Mouse (Mus musculus): ENCODE measurements around the gene Sorcs1. TPM values are rescaled to one million over a fixed set of nuclear protein-coding genes. Genes with fewer than 3 reads are reported as not detected.
A peak's percentile ranks its signal among the peaks of the same experiment; 100 is the strongest.

The Sorcs1 gene
- total RNA-seq, 1 experiment from 2014 or later, result 0.96 TPM

DNA sequence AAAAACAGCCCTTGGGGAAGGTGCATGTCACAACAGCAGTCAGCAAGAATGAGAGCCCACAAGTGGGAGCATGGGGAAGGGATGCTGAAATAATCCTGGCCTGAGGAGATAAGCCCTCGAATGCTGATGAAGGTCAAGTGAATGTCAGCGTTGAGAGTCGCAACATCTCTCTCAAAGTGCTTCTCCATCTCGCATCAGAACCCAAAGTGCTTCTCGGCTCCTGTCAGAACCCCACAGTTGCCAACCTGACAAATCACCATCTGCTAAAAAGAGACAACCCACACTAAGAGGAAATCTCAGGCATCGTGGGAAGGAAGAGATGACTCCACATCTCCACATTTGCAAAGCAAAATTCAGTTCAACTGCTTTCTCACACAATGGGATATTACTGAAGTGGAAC is 119.7 kb downstream of the Sorcs1 start:
- no peak for DNase-seq

DNA sequence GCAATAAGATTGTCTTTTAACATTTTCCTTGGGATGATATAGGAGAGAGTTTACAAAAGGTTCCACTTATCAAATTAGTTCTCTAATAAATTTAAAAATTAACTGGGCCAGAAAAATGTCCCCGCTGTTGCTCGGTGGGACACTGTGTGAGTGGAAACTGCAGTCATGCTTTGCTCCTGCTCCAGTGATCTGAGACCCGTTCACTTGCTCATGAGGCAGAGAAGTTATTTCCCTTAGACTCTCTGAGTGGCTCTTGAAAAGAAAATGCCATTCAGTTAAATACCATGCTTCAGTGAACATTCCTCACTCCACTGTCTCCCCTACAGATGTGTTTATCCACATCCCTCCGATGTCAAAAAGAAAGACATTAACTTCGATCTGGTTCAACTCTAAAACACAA is 144.4 kb downstream of the Sorcs1 start:
- no peak for DNase-seq

DNA sequence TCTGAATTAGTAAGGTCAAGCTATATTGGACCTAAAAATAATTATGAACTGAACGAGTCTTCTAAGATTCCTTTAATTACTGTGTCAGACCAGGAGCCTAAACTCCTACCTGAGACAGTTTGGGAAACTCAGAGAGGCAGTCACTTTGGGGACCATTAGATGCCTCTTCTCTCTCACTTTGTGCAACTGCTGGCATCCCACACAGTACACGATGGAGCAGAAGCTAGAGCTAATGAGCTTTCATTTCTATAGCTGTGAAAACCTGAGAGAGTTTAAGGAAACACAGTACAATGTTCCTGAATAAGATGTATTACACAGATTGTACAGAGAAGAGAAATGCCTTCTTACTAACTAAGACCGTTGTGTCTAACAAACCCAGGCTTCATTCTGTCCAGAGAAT is 150.6 kb downstream of the Sorcs1 start:
- DNase-seq, result no peak

DNA sequence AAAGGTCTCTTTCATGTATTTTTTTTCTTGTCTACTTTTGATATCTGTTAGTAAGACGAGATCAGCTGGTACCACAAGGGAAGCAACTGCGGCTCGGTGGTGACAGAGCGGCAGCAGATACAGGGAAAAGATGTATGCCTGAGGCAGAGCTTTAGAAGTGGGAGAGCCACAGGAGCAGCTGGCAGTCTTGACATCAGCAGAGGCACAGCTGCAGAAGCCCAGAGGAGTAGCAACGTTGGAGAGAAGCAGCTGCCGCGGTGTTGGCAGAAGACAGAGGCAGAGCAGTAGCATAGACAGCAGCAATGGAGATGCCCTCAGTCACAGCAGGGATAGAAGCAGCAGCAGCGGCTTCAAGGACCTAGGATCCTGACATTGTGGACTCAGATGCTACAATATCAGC is 152.4 kb downstream of the Sorcs1 start:
- DNase-seq, result no peak

DNA sequence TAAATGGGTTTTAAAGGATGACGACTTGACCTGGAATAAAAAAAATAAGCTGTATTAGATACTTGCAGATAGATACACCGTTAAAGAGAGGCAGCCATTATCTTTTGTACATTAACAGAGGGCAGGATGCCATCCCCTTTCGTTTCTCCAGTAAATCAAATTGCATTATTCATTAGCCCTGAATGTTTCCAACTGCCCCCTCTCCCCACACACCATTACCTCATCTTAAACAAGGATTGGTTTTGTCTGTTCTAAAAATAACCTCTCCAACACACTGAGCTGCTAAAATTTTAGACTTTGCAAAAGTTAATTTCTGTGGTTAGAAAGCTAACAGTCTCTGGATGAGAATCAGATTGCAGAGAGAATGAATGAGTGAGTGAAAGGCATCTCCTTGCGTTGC is 156.5 kb downstream of the Sorcs1 start:
- no peak for DNase-seq

DNA sequence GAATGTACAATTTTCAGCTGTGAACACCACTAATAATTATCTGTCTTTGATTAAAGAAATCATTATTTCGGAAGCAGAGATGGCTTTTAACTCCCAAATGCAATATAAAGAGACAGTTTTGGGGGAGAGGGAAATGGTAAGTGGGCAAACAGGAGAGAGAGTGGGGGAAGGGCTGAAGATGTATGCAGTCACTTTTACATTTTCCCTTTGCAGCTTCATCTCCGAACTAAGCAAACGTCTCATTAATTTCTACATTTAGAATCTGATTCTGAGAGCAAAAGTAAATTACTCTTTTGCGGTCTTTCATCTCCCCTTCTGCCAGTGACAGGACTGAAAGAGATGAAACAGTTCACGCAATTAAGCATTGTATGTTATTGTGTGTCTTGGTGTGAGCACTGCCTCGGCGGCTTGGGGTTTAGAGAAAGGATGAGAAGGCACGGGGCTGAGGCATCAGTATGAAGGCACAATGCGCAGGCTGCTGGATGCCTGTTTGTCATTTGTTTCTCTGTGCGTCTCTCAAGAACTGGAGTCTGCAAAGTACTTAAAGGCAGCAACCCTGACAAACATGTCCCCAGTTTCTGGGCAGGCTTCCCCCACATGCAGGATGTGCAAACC is 163.3 kb downstream of the Sorcs1 start:
- no peak for DNase-seq

DNA sequence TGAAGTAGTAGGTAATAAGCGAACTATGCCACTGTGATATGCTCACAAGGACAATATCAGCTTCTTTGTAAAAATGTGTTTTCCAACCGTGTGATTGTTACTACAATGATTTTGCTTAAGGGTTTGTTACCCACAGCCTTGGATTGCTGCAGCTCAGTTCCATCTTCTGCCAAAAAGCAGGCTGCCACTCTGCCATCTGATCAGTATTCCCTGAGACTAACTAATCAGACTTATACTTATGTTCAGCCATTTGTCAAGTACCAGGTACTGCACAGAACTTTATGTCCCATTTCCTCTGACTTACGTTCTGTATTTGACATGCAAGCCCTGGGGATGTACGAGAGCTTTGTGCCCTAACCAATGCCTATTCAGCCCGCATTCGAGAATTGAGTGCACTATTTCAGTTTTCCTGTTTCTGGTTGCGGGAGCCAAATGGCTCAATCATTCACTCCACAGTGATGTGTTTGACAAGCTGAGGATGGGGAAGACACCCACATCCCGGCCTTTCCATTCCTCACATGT is 164.1 kb downstream of the Sorcs1 start:
- DNase-seq, result no peak

DNA sequence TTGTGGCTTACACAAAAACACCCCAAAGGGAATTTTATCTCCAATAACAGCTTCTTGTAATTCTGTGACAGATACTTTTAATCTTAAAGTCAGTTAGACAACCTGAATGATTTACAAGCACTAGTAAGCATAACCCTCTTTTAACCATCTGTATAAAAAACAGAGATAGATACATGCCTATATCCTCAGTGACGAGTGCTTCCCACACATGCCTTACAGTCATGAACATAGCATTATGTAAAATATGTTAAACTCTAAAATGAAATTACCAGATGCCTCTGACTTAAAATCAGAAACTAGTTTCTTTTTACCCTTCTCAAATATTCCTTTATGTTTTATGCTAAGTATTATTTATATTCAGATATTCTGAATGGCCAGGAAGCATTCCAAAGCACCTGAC is 175.6 kb downstream of the Sorcs1 start:
- no peak for DNase-seq

DNA sequence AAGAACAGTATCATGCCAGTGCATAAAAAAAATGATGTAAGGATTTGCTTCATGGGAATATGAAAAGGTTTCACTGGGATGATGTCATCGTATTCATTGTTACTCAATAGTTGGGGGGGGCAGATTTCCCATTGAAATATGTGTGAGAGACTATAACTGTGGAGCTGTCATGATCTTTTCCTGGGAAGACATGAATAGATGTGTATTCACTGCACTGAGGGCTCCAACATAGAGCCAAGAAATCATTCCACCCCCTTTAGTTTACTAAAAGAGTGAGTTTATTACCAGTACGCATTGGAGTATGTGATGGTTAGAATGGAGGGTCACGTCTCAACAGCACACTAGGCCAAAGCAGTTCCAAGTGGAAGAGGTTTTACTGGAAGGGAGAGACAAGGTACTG is 187.3 kb downstream of the Sorcs1 start:
- no peak for DNase-seq

DNA sequence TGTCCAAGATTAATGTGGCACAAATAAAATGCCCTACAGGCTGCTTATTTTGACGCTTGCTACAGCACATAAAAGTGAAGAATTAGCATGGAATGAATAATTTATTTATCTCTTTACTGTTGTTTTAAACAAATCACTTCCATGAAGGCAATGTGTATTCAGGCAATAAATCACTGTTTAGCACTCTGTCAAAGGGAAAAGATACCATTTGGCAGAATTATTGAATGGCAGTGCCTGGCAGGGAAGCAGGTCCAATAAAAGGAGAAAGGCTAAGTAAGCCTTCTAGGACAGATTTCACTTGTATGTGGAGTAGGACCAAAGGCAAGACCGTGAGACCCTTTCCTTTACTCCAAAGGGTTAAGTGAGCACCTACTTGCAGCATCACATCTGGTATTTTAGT is 187.7 kb downstream of the Sorcs1 start:
- no peak for DNase-seq

DNA sequence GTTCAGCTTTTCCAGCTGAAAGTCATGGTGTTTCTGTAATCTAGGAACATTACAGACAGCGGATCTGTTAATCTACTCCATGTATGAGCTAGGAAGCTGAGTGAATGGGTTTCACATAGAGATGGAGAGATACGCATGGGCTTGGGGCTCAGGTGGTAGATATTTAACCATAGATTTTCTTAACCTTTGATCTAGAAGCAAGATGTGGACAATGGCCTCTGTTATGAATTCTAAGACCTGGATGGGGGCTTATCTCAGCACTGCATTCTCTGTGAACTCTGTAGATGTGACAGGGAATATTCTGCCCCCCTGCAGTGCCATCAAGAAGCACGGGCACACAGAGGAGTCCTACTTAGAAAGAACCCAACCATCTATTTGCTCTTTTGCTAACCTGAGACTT is 188.7 kb downstream of the Sorcs1 start:
- DNase-seq, result no peak

DNA sequence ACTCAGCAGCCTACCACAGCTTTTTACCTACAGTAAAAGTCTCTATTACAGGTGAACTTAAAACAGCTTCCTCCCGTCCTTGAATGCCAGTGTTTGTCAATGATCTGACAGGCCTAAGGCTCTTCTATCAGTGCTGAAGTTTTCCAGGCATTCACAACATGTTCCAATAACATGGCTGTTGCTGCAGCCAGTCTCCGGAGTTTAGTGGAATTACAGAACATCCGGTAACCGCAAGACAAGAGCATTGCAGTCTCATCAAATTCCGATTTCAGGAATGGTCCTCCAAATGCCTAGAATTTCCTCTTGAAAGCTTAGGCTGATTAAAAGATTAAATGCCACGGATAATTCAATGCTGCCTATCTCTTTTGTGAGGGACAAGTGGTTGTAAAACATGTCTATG is 190.0 kb downstream of the Sorcs1 start:
- no peak for DNase-seq

DNA sequence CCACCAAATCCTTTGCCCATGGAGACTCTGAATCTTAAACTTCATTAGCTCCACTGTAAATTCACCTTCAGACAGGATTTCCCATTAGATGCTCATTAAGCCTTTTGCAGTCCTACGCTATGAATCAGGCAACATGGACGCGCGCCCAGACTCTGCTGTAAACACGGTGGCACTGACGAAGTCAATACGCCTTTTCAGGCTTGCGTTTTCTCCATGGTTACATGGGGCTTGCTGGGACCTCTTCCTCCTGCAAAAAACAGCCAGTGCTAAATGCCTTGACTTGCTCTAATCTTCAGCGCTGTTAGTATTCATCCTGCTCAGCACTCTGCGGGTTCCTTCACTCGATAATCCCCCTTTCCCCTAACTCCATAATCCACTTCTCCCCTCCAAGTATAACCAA is 190.7 kb downstream of the Sorcs1 start:
- no peak for DNase-seq

DNA sequence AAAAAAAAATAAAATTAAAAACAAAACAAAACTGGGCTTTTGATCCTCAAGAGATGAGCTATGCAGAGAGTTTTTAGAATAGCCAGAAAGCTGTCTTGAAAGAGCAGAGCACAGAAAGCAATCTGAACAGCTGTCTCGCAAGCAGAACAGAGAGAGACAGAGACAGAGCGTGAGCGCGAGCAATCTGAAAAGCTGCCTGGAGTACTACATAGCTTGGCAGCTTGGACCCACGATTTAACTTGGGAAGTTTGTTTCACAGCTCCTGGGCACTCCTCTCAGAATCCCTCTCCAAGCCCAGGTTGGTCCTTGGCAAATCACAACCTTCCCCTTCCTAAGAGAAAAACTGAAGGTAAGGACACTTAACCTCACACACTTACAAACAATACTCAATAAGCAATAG is 192.1 kb downstream of the Sorcs1 start:
- no peak for DNase-seq

DNA sequence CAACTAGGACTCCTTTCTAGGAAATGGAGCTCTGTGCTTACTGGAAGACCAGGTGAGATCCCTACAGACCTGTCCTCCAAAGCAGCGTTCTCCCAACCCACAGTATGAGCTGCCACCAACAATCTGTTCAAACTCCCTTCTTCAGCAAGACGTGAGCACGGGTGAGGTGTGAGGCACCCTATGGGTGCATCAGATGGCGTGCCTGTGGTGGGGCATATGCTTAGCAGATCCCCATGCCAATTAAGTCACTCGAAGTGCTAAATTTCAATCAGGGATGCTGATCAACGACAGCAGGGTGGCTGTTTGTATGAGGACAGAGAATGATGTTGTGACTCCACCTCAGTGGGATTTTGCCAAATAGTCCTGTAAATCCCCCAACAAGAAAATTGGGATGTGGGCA is 201.7 kb downstream of the Sorcs1 start:
- no peak for DNase-seq

DNA sequence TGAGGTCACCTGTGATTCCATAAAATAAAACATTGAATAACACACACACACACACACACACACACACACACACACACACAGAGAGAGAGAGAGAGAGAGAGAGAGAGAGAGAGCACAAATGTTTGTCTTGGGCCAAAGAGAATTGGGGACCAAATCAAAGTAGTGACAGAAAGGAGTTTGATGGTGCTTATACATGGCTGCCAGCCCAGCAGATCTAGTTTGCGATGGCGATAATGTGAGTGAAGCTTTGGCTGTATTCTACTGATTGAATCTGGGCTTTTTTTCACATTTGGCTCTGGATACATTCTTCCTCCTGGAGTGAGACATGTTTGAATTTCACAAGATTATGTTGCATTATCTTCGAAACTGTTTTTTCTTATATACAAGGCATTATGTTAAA is 209.9 kb downstream of the Sorcs1 start:
- no peak for DNase-seq

DNA sequence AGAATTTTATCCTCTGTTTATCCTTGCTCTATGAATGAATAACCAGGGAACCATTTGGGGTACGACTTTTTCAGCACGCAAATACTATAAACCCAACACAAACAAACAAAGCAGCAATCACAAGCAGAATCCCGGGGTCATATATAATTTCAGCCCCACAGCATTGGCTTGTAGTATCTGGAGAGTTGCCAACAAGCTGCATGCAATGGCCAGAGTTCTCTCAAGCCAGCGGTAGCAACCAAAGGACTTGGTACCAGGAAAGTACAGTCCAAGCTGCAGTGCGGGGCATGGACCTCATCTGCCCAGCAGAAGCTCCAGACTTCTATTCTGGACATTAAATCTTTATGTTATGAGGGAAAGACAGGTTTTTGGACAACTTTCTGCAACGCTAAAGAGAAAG is 213.6 kb downstream of the Sorcs1 start:
- DNase-seq, result no peak

DNA sequence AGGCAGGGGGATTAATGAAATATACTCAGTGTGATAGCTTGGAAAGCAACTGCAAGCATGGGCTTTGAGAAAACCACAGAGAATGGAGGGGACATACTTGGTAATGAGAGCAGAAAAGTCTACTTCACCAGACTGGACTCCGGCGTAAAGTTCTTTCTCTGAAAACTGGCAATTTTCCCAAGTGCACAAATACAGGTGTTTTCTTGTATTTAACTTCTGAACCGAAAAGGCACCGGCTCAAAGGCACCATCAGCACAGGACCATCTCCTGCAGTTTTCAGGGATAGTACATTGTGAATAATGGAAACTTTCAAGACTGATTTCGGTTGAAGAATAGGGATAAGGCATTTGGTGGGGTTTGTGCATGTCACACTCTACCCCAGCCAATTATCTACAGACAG is 219.9 kb downstream of the Sorcs1 start:
- no peak for DNase-seq

DNA sequence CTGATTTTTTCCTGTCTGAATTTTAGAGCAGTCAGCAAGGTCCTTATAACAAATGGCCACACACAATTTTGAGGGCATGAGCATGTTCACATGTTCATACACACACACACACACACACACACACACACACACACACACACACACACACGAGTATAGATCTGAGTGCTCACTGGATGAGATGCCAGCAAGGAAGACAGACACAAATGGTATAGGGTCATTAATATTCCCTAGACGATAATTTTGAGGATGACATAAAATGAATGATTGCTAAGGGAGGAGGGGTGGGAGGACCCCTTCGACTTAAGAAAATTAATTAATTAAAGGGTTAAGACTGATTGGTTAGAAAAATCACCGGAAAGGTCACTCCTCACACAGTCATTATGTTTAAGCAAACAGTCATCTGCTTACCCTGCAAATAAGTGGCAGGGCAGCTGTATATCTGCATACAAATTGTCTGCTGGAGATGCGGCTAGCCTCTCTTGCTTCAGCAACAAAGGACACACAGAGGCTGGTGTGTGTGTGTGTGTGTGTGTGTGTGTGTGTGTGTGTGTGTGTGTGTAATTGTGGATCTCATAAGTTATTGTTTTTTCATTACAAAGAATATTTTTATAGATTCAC is 221.1 kb downstream of the Sorcs1 start:
- no peak for DNase-seq

DNA sequence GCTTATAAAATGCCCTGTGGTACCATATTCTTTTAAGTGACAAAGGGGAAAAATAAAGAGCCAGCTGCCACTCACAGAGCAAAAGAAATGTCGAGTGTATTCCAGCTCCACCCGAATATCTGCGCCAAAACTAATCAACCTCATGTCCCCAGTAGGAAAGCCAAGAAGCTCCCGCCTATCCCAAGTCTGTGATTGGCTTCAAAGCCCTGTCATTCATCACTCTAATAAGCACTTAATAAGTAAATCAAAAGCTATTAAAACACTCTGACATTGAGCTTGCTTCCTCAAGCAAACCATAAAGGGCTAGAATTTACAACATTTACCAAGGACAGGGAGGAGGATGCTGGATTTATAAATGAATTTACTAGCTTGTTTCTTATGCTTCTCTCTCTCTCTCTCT is 237.3 kb downstream of the Sorcs1 start:
- no peak for DNase-seq

DNA sequence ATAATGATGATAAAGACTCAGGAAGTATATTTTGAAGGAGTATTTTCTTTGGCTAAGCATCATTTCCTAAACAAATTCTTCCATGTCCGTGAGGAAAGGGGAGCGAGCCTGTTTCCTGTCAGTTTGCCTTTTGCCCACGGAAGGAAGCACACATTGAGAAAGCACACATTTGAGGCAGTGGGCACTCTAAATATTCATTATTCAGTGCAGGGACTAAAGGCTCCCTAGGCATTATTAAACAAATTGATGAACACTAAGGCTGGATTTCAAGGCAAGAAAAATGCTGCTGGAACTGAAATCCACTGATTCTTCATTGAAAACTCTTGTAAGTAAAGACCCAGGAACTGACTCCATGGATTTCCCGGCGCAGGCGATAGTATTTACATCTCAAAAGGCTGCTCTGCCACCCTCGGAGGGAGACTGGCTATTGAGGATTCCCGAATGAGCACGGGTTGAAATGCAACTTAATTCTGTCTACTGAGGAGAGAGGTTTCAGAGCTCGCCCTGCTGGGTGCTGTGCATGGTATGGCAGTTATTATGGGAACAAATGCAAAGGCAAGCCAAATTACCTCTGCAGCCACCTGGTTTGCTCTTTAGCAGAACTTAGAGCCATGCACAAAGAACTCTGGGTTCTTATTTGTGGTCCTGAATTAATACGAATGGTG is 238.1 kb downstream of the Sorcs1 start:
- DNase-seq, result no peak

DNA sequence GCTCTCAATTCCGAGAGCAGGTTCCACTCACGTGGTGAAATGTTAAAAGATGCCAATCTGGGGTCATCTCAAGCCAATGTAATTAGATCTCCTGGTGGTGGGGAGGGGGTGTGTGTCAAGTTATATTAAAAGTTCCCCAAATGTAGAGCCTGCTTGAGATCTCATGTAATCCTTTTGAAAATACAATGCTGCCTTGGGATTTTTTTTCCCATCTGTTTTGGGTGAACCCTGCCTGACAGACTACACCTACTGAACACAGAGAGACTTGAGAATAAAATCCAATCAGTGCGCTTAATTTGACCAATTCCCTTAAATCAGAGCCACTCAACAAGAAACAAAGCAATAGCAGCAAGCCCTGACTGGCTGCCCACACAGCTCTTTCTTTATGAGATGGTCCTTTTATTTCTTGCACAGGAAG is 239.0 kb downstream of the Sorcs1 start:
- DNase-seq, result no peak

DNA sequence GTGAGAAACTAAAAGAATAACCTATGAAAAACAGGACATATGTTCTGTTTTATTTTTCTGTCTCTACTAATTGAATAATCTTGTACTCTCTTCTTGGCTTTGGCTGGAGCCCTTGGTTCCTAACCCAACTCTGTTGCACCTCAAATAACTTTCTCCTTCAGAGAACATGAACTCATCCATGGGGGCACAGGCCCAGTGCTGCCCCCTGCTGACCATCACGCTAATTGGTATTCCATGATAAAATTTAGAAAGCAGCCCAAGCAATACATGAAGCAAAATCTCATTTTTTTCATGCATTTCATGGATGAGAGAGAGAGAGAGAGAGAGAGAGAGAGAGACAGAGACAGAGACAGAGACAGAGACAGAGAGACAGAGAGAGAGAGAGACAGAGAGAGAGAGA is 255.5 kb downstream of the Sorcs1 start:
- DNase-seq, result peak; percentile 11
